14 mouse cellular contexts compared by ENCODE assay signal in the genomic region with DNA sequence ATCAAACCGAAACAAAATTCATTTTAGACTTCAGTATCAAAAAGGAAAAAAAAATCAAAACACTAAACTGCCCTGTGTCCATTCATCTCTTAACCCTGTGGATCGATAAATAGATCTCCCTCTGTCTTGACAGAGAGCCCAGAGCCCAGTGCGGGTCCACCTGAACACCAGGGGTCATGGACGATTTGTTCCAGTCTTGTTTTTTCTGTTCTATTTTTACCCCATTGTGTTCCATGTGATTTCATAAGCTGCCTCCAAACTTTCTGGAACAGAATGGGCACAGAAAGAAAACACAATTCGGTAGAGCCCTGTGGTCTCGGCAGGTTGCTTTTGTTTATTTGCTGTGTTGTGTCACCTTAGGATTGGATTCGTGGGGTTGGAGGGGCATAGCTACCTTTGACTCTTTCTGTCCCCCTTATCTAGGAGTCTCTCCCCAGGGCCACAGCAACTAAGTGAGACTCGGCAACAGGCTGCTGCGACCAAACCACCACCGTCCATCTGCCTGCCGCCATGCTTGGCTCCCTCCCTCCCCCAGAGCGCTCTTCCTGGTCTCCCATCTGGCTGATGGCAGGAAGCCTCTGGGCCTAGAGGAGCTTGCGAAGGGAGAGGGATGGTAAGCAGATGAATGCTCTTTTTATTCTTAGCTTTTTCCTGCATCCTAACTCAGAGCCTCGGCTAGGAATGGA. TPM values are rescaled to one million over a fixed set of nuclear protein-coding genes. Genes with fewer than 3 reads are reported as not detected.
A peak's percentile ranks its signal among the peaks of the same experiment; 100 is the strongest.
DNase-seq lines count a peak whose midpoint lies in the region; ATAC-seq and TF ChIP-seq lines count a peak whose summit lies in the region.
"Had no signal": no experiment of that assay in that cellular context is flagged by ENCODE, and none has a peak within 500 bp of the region (broad histone marks: within the 10 kb centered on the region; RNA-seq: fewer than 3 reads in every experiment).

No protein-coding gene starts in this region.

- H3K9ac ChIP-seq in heart, embryonic 16.5 days (ENCODE audit: low read length) = no peak overlapping the region
- H3K9ac ChIP-seq in liver, embryonic 16.5 days (ENCODE audit: low read depth, low read length) = no peak overlapping the region
- no peak overlapping the region for H3K9ac ChIP-seq in liver, embryonic 11.5 days (ENCODE audit: low read depth, low read length)

- DNase-seq in heart, postnatal 10 days = no peak
- no peak for DNase-seq in liver, embryonic 11.5 days (ENCODE audit: low spot score)
- DNase-seq in layer of hippocampus, adult 18-20 months (ENCODE audit: low spot score in 2 of 2) = peak; percentile 16 to 63
- DNase-seq: heart, adult 18-20 months; kidney, adult 8-10 months; lung, postnatal 4 days; thymus, postnatal 14 days had no signal

- no peak overlapping the region for H3K4me3 ChIP-seq in heart, embryonic 16.5 days (ENCODE audit: low read length)
- H3K4me3 ChIP-seq in liver, embryonic 16.5 days (ENCODE audit: low read depth, low read length) = no peak overlapping the region
- no peak overlapping the region for H3K4me3 ChIP-seq in liver, embryonic 11.5 days (ENCODE audit: low read depth, low read length)
- no peak overlapping the region for H3K4me3 ChIP-seq in cortical plate, adult 2 months (ENCODE audit: insufficient read depth, low read length)

- H3K4me1 ChIP-seq in heart, embryonic 16.5 days (ENCODE audit: control insufficient read depth, insufficient read depth, low read length) = peaks cover 11% of the 10 kb centered on the region
- no peaks in the 10 kb centered on the region; the same call in 1 of the 2 replicates for H3K4me1 ChIP-seq in liver, embryonic 16.5 days (ENCODE audit: control insufficient read depth, low read depth, low read length)
- H3K4me1 ChIP-seq in liver, embryonic 11.5 days (replicated peaks; ENCODE audit: control insufficient read depth, insufficient read depth, low read length) = no peaks in the 10 kb centered on the region
- H3K4me1 ChIP-seq in cortical plate, adult 2 months (ENCODE audit: control insufficient read depth, insufficient read depth, low read length) = 0 out of 2 replicates have a peak, but pooled peaks cover 2% of the 10 kb centered on the region

- TF ChIP-seq POLR2A in cortical plate, adult 2 months (IDR thresholded peaks at IDR 0.05; ENCODE audit: extremely low read depth, insufficient read depth, low read length) = no peak

- no peaks in the 10 kb centered on the region for H3K9me3 ChIP-seq in heart, embryonic 16.5 days (replicated peaks; ENCODE audit: control insufficient read depth, low read length)
- no peaks in the 10 kb centered on the region for H3K9me3 ChIP-seq in liver, embryonic 16.5 days (replicated peaks; ENCODE audit: control insufficient read depth, low read length)
- H3K9me3 ChIP-seq in liver, embryonic 11.5 days (ENCODE audit: control insufficient read depth, low read length) = no peaks in the 10 kb centered on the region

- 46% methylated on average over 14 of the region's 14 CpGs for WGBS in heart, embryonic 16.5 days
- WGBS in liver, embryonic 16.5 days (ENCODE audit: insufficient replicate concordance) = 58% methylated on average over 14 of the region's 14 CpGs
- 64% methylated on average over 14 of the region's 14 CpGs for WGBS in liver, embryonic 11.5 days

- 0 out of 2 replicates have a peak overlapping the region, but pooled peaks have one; percentile 5 for H3K4me2 ChIP-seq in heart, embryonic 16.5 days (ENCODE audit: low read depth, low read length)
- H3K4me2 ChIP-seq in liver, embryonic 16.5 days (ENCODE audit: low read depth, low read length) = peak overlapping the region; percentile 7; the same call in 1 of the 2 replicates
- no peak overlapping the region for H3K4me2 ChIP-seq in liver, embryonic 11.5 days

- H3K36me3 ChIP-seq in heart, embryonic 16.5 days (ENCODE audit: control insufficient read depth, insufficient read depth) = peaks cover 8% of the 10 kb centered on the region; the same call in 1 of the 2 replicates
- H3K36me3 ChIP-seq in liver, embryonic 16.5 days (ENCODE audit: control insufficient read depth, insufficient read depth) = peaks cover 13% of the 10 kb centered on the region
- H3K36me3 ChIP-seq in liver, embryonic 11.5 days (ENCODE audit: control insufficient read depth, insufficient read depth, low read length) = peaks cover 12% of the 10 kb centered on the region

- H3K27ac ChIP-seq in heart, embryonic 16.5 days (ENCODE audit: low read length) = no peak overlapping the region
- H3K27ac ChIP-seq in liver, embryonic 16.5 days (ENCODE audit: low read length) = no peak overlapping the region
- no peak overlapping the region for H3K27ac ChIP-seq in liver, embryonic 11.5 days (ENCODE audit: low read depth, low read length)
- peak overlapping the region; percentile 32; the same call in 1 of the 2 replicates for H3K27ac ChIP-seq in cortical plate, adult 2 months (ENCODE audit: insufficient read depth, low read length)

- H3K27me3 ChIP-seq in heart, embryonic 16.5 days (ENCODE audit: control insufficient read depth, insufficient read depth, low read length) = no peaks in the 10 kb centered on the region
- no peaks in the 10 kb centered on the region for H3K27me3 ChIP-seq in liver, embryonic 16.5 days (ENCODE audit: control insufficient read depth, insufficient read depth, low read depth, low read length)
- no peaks in the 10 kb centered on the region for H3K27me3 ChIP-seq in liver, embryonic 11.5 days (replicated peaks; ENCODE audit: control insufficient read depth, insufficient read depth, low read length)

- intact Hi-C loops in heart, postnatal 10 days (cut with DNase I) = no loop called here

- TF ChIP-seq CTCF in cortical plate, adult 2 months (IDR thresholded peaks at IDR 0.05; ENCODE audit: extremely low read depth, insufficient read depth, low read length) = no peak

- no peak for ATAC-seq in heart, embryonic 16.5 days (replicated peaks; ENCODE audit: extremely low read depth, insufficient read depth, low FRiP score)
- ATAC-seq in liver, embryonic 16.5 days (ENCODE audit: low read depth) = peak; percentile 47; the same call in 1 of the 2 replicates
- no peak for ATAC-seq in liver, embryonic 11.5 days (replicated peaks; ENCODE audit: low FRiP score)
- no peak for ATAC-seq in inflammation-experienced regulatory T-cells, adult 6 months
- no peak for ATAC-seq in erythroid progenitor cell, adult 5-6 weeks (replicated peaks; ENCODE audit: low FRiP score, poor library complexity, severe bottlenecking)

RNA-seq across cellular contexts. Expression of gene Cpsf4l, which starts 12.7 kb away (rescaled TPM):
- polyA plus RNA-seq in heart, embryonic 16.5 days (2015; fragmentation: Nextera tagmentation; extraction: Ambion mirVana) = 4.6 and 13.3 TPM in 2 replicates
- total RNA-seq in heart, postnatal 10 days (2021) = not detected
- 0.18 TPM in 1 of 2 replicates, not detected in the other for polyA plus RNA-seq in liver, embryonic 16.5 days (2015; fragmentation: Nextera tagmentation; extraction: Ambion mirVana)
- polyA plus RNA-seq in liver, embryonic 11.5 days (2014; fragmentation: Nextera tagmentation; extraction: Ambion mirVana) = 0.18 and 0.29 TPM in 2 replicates
- 0.06 and 0.08 TPM in 2 replicates for polyA plus RNA-seq in cortical plate, adult 2 months (2012; rRNA removed)
- not detected for total RNA-seq in layer of hippocampus, adult 18-20 months (2021)
- polyA plus RNA-seq in inflammation-experienced regulatory T-cells, adult 6 months (2017; shearing (Covaris generic)) = not detected
- total RNA-seq in erythroid progenitor cell, adult 5-6 weeks (2015; ENCODE audit: low replicate concordance) = not detected in 2 replicates
- total RNA-seq in erythroid progenitor cell, adult 5-6 weeks (2017; ENCODE audit: low replicate concordance) = not detected in 2 replicates
- total RNA-seq: heart, adult 18-20 months; MEL had no signal
- polyA plus RNA-seq: spleen, adult 2 months had no signal

RNA-seq across cellular contexts. Expression of gene Cdc42ep4, which starts 29.1 kb away (rescaled TPM):
- polyA plus RNA-seq in heart, embryonic 16.5 days (2015; fragmentation: Nextera tagmentation; extraction: Ambion mirVana) = 25.1 and 30.2 TPM in 2 replicates
- 10 to 100 TPM; 23.6 to 33.0 TPM for total RNA-seq in heart, postnatal 10 days (2021)
- 16.7 and 18.4 TPM in 2 replicates for polyA plus RNA-seq in liver, embryonic 16.5 days (2015; fragmentation: Nextera tagmentation; extraction: Ambion mirVana)
- polyA plus RNA-seq in liver, embryonic 11.5 days (2014; fragmentation: Nextera tagmentation; extraction: Ambion mirVana) = 26.0 and 29.5 TPM in 2 replicates
- 24.3 and 24.7 TPM in 2 replicates for polyA plus RNA-seq in cortical plate, adult 2 months (2012; rRNA removed)
- total RNA-seq in layer of hippocampus, adult 18-20 months (2021) = 10 to 100 TPM; 32.4 to 32.7 TPM
- 1 to 10 TPM; 1.2 to 2.9 (median 1.5) TPM for polyA plus RNA-seq in inflammation-experienced regulatory T-cells, adult 6 months (2017; shearing (Covaris generic))
- 18.0 and 19.8 TPM in 2 replicates for total RNA-seq in erythroid progenitor cell, adult 5-6 weeks (2015; ENCODE audit: low replicate concordance)
- total RNA-seq in erythroid progenitor cell, adult 5-6 weeks (2017; ENCODE audit: low replicate concordance) = 31.3 and 33.8 TPM in 2 replicates

RNA-seq across cellular contexts. Expression of gene D11Wsu47e, which starts 38.3 kb away (rescaled TPM):
- 14.8 and 16.8 TPM in 2 replicates for polyA plus RNA-seq in heart, embryonic 16.5 days (2015; fragmentation: Nextera tagmentation; extraction: Ambion mirVana)
- 1 to 10 TPM; 7.1 to 8.4 TPM for total RNA-seq in heart, postnatal 10 days (2021)
- 7.6 and 7.8 TPM in 2 replicates for polyA plus RNA-seq in liver, embryonic 16.5 days (2015; fragmentation: Nextera tagmentation; extraction: Ambion mirVana)
- 22.4 and 22.9 TPM in 2 replicates for polyA plus RNA-seq in liver, embryonic 11.5 days (2014; fragmentation: Nextera tagmentation; extraction: Ambion mirVana)
- polyA plus RNA-seq in cortical plate, adult 2 months (2012; rRNA removed) = 14.2 and 15.2 TPM in 2 replicates
- total RNA-seq in layer of hippocampus, adult 18-20 months (2021) = 10 to 100 TPM; 13.1 to 13.8 TPM
- 1 to 10 TPM; 6.7 to 8.8 (median 8.0) TPM for polyA plus RNA-seq in inflammation-experienced regulatory T-cells, adult 6 months (2017; shearing (Covaris generic))
- 10.1 TPM in 1 of 2 replicates, not detected in the other for total RNA-seq in erythroid progenitor cell, adult 5-6 weeks (2015; ENCODE audit: low replicate concordance)
- 3.8 and 9.0 TPM in 2 replicates for total RNA-seq in erythroid progenitor cell, adult 5-6 weeks (2017; ENCODE audit: low replicate concordance)

RNA-seq across cellular contexts. Expression of gene Fam104a, which starts 38.6 kb away (rescaled TPM):
- polyA plus RNA-seq in heart, embryonic 16.5 days (2015; fragmentation: Nextera tagmentation; extraction: Ambion mirVana) = 39.6 and 41.1 TPM in 2 replicates
- 10 to 100 TPM; 21.1 TPM for total RNA-seq in heart, postnatal 10 days (2021)
- 38.9 and 39.2 TPM in 2 replicates for polyA plus RNA-seq in liver, embryonic 16.5 days (2015; fragmentation: Nextera tagmentation; extraction: Ambion mirVana)
- polyA plus RNA-seq in liver, embryonic 11.5 days (2014; fragmentation: Nextera tagmentation; extraction: Ambion mirVana) = 58.7 and 62.3 TPM in 2 replicates
- 28.0 and 28.6 TPM in 2 replicates for polyA plus RNA-seq in cortical plate, adult 2 months (2012; rRNA removed)
- 10 to 100 TPM; 31.1 to 33.6 TPM for total RNA-seq in layer of hippocampus, adult 18-20 months (2021)
- 10 to 100 TPM; 11.5 to 20.2 (median 17.3) TPM for polyA plus RNA-seq in inflammation-experienced regulatory T-cells, adult 6 months (2017; shearing (Covaris generic))
- 24.1 and 24.3 TPM in 2 replicates for total RNA-seq in erythroid progenitor cell, adult 5-6 weeks (2015; ENCODE audit: low replicate concordance)
- 21.4 and 35.7 TPM in 2 replicates for total RNA-seq in erythroid progenitor cell, adult 5-6 weeks (2017; ENCODE audit: low replicate concordance)

Comparison
In these comparisons a context has a peak if more than half of its experiments do, and no peak if none do; other contexts are left out.
1. DNase-seq: peak in layer of hippocampus, adult 18-20 months (2 of 2); none in heart, postnatal 10 days (0 of 2) and liver, embryonic 11.5 days (single experiment).